Mouse (Mus musculus) adrenal gland, postnatal 14 days (tissue): ENCODE measurements around the gene Plppr1. TPM values are rescaled to one million over a fixed set of nuclear protein-coding genes. Genes with fewer than 3 reads are reported as not detected.

Source experiments
- DNase-seq: peaks from one replicate; pipeline ENCODE4 v3.0.0; 2021; ENCODE audit warnings: mixed read lengths
- long read RNA-seq, 2 experiments: library from polyadenylated mRNA; stranded (forward); transcript quantifications; one replicate each; pipeline ENCODE4 v2.0.0; 2021
- total RNA-seq: library from RNA; stranded (reverse); gene quantifications from 2 replicates; pipeline ENCODE4 v1.2.3, GENCODE M21; 2021

Plppr1 gene
- total RNA-seq, result 0.23 and 0.56 TPM in 2 replicates
- long read RNA-seq, experiment 1, partial matches to known transcripts, result 0 of 1 reads
- long read RNA-seq, experiment 1, other reads (novel, unspliced or antisense), result 1 of 1 reads
- long read RNA-seq, experiment 2, result 0 reads

GRCm38 (mm10) chr4:49059021-49059401 lies at the start of gene Plppr1:
Plppr1 (plus strand) TSS chr4:49059273.
- peak; percentile 23 for DNase-seq

DNA sequence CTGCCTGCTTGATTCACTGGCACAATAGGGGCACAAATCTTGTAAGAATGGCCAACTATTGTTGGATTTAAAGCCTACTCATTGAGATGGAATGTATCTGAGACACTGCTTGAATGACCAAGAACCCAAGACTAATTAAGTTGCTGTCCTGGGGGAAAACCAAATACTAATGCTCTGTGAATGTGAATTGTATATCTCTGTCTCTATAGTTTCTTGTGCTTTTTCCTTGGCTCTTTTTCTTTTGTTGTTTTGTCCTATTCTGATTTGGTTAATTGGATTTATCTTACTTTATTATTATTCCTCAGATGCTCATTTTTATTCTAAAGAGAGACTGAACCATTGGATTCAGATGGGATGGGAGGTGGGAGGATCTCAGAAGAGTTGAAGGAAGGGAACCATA lies 42.4 kb upstream of the Plppr1 start:
- DNase-seq, result no peak

- DNase-seq, result no peak
Observed at GRCm38 (mm10) chr4:49023221-49023620, 35.9 kb upstream of the Plppr1 start.

DNA sequence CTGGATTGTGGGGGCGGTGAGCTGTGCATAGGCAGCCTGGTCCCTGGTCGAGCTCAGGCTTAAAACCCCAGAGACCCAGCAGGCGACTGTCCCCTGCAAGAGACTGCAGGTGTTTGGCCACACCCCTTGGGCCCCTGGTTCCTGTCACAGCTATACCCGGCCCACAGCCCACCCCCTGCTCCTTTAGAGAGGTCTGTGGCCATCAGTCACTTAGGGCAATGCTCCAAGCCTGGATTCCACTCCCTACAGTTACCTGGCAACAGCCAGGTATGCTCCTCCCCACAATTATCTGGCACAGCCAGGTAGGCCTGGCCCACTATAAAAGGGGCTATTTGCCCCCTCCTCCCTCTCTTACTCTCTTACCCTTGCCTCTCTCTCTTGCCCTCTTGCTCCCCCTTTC lies 20.8 kb upstream of the Plppr1 start:
- DNase-seq, result no peak

DNA sequence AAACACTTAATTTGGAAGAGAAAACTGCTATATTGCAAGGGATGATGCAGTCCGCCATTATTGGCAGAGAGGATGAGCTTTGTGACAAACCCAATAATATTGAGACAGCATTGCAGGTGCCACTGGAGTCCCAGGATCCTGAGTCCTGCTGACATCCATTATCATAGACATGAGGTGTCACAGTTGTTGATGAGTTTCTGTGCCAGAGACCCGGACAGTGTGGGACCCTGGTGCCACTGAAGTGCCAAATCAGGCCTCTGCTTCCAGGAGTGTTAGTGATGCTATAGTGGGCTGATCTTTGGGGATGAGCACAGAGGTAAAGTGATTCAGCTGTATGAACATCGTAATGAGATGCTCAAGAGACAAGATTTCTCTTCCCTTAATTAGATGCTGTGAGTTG lies 19.2 kb upstream of the Plppr1 start:
- no peak for DNase-seq

GRCm38 (mm10) chr4:49041655-49042054 lies 17.4 kb upstream of the Plppr1 start:
- DNase-seq, result peak; percentile 89

GRCm38 (mm10) chr4:49050628-49051027 lies 8.4 kb upstream of the Plppr1 start:
- DNase-seq, result no peak

DNA sequence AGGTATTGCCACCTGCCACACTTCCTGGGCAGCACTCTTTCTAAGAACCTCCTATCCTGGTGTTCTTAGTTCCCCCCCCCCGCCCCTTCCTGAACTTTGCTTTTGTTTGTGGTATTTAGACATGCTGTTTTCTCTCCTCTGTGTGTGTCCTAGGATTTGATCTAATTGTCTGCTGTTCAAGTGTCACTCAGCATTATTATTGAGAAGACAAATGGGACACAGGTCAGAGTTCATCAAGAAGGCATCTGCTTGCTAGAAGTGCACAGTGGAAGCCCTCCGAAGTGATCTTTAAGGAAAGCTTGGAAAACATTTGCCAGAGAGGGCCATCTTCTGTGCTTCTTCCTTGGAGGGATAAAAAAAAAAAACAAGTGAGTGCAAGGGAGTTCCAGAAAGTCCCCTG lies 1.2 kb upstream of the Plppr1 start:
- DNase-seq, result no peak

- no peak for DNase-seq
Observed at GRCm38 (mm10) chr4:49058557-49058956, 516 bp upstream of the Plppr1 start.

- DNase-seq, result peak; percentile 35
Observed at GRCm38 (mm10) chr4:49059402-49060381, 619 bp downstream of the Plppr1 start.

DNA sequence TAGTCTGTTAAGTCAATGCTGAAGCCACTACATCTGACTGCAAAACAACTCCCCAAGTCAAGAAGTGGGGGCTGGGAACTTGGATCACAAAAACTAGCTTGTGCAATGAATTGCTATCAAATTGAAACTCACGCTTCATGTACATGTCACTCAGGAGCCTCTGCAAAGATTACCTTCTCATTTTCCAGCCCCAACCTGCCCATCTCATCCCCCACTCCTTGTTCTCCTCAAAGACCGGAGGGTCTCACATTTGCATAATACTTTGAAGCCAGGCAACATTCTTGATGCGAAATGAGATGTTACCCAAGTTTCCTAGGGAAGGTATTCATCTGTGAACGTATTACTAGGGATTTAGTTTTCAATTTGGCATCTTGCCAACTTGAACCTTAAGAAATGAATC lies 10.4 kb downstream of the Plppr1 start:
- no peak for DNase-seq

DNA sequence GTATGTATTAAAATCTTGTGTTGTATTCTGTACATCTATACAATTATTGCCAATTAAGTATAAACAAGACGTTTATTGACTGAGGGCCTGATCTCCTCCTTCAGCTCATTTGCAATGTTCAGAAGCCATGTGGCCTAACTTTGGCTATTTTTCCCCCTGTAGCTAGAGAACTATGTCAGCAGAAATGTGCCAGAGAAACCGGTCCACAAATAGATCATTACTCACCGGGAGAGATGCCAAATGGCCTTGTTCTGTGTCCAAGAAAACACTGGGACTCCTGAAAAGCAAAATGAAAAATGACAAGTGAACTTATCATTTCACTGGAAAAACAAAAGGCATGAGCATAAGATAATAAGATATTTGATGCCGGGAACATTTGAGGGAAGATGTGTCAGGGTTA lies 13.8 kb downstream of the Plppr1 start:
- peak; percentile 91 for DNase-seq

DNA sequence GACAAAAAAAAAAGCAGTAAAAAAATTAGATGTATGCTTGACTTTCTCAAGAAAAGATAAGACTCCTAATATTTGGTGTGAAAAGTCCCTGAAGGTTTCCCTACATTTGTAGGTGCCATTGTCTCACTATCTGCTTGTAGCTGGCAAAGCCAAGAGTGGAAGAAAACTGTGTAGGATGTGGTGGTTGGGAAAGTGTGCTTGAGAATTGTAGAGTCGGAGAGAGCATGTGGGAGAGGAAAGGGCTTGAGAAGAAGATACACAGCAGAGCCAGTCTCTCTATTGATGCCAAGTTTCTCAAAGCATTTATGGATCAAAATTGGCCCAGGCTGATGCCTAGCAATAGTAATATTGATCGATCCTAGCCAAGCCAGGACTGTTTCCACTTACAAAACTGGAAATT lies 16.8 kb downstream of the Plppr1 start:
- no peak for DNase-seq

DNA sequence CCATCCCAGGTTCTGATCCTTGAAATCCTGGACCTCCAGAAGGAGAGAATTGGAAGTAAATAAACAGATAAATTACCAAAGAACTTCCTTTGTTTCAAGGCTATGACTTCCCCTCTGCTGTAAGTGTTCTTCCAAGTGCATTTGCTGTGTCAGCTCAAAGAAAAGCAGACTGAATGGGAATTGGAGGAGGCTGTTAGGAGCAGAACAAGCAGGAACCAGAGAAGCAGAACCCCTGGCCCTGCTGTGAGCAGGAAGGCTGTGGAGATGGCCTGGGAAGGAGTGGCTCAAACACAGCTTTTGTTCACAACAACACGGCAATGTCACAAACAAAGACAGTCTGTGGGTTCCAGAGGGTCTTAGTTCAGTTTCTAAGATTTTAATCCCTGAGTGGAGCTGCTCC lies 20.3 kb downstream of the Plppr1 start:
- DNase-seq, result no peak

DNA sequence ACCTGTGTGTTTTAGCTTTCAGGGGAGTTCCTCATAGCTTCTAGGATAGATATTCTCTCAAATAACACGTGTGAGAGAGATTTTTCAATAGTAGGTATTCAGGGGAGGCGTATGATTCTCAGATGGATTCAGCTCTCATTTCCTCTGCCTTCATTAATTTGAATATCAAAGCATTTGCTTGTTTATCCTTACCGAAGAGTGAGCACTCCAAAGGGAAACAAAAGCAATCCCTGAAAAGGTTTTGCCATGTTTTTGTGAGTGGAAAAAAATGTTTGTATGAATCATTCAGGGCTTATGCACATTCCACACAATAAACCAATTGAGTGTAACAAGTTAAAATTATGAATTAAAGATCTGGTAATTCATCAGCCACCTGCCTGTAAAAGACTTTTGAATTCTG lies 29.1 kb downstream of the Plppr1 start:
- no peak for DNase-seq

DNA sequence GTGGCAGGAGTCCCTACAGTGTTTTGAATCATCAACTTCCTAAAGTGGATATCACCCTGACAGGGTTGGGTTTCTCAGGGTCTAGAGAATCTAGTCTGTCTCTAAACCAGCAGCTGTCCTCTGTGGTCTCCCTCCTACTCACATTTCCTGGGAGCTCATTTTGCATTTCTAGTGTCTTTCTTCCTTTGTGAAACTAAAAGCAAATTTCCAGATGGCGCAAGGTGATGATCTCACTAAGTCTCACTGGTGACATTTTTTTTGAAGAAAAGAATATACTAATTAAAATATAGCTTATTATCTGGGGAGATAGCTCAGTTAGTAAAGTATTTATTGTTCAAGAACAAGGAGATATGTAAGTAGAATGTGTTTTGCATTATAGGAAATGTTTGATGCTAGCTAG lies 31.4 kb downstream of the Plppr1 start:
- no peak for DNase-seq

DNA sequence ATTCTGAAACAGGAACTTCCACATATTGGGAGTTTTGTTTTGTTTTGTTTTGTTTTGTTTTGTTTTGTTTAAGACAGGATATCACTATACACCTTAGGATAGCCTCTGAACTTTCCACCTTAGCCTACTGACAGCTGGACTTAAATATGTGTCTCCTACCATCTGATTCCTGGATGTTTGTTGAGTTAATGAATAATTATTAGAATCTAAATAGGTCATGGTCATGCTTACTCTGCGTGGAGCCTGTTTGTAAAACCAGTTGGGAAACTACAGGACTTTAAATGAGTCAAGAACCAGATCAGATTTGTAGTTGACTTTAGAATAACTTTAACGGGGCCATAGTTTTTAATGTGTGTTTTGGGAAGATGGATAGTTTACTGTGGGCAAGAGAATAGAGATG lies 40.4 kb downstream of the Plppr1 start:
- DNase-seq, result no peak

- no peak for DNase-seq
Observed at GRCm38 (mm10) chr4:49101934-49102768, 43.1 kb downstream of the Plppr1 start.

GRCm38 (mm10) chr4:49102769-49103193 lies 43.7 kb downstream of the Plppr1 start:
- DNase-seq, result no peak

GRCm38 (mm10) chr4:49104860-49105259 lies 45.8 kb downstream of the Plppr1 start:
- no peak for DNase-seq

DNA sequence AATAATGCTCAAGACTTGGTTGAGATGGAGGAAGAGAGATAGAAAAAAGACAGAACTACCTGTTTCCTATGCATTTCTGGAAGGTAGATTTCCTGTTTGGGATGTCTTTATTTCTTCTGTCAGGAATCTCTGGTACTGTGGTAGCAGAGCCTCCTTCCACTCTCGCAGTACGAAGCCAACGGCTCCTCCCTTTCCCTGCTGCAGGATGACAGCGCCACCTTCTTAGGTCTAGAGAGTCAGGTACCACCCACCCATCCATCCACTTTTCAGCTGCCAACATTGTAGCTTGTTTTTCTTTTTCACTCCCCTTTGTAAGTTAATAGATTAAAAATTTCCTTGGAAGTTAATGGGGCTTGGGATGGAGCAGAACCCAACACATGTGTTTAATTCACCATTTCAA lies 48.8 kb downstream of the Plppr1 start:
- no peak for DNase-seq

GRCm38 (mm10) chr4:49108371-49108770 lies 49.3 kb downstream of the Plppr1 start:
- no peak for DNase-seq

DNA sequence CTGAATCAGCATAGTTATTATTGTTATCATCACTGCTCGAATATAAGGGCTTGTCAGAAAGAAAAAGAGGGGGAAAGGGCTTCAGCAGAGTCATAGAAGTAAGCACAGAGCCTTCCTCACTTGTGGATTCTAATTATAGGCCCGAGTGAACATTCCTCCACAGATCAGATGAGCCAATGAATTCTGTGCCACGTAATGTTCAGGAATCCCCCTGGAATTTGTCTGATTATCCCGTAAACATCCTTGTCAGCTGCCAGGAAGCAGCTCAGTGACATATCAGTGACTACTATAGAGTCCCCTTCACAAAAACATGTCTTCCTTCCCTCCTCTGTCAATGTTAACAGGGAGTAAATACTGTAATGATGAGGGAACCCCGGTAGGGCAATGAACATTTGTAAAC lies 50.9 kb downstream of the Plppr1 start:
- no peak for DNase-seq
